Mouse (Mus musculus) limb, embryonic 15.5 days (tissue): ENCODE measurements at regions not wholly inside any gene's neighbourhood (a gene's known extent, or its start where the extent isn't known, plus 50 kb on each side); places are given as distances from the start of the nearest gene placed in this dataset.

Experiments used
- ATAC-seq: fragments of 200-750 bp; cut with Nextera tagmentation; 2 replicates; pipeline ENCODE4 v1.8.0; 2017; ENCODE audit warnings: low read depth, moderate TSS enrichment; ENCODE audit not compliant: insufficient number of reproducible peaks, low FRiP score, low TSS enrichment
- H3K27ac ChIP-seq: fragments of 300-500 bp; sonication (generic); 2 replicates; pipeline ENCODE4 v1.5.1; 2015; ENCODE audit warnings: moderate library complexity, mild to moderate bottlenecking, inconsistent platforms
- H3K27me3 ChIP-seq: fragments of 300-500 bp; sonication (generic); 2 replicates; pipeline ENCODE4 v1.6.1; 2015; ENCODE audit warnings: inconsistent platforms
- H3K36me3 ChIP-seq: fragments of 300-500 bp; sonication (generic); 2 replicates; pipeline ENCODE4 v1.6.1; 2015; ENCODE audit warnings: inconsistent platforms
- H3K4me1 ChIP-seq: fragments of 300-500 bp; sonication (generic); 2 replicates; pipeline ENCODE4 v1.6.1; 2015; ENCODE audit warnings: inconsistent platforms
- H3K4me2 ChIP-seq: fragments of 300-500 bp; sonication (generic); 2 replicates; pipeline ENCODE4 v1.6.1; 2015; ENCODE audit warnings: mild to moderate bottlenecking, inconsistent platforms
- H3K4me3 ChIP-seq: fragments of 300-500 bp; sonication (generic); 2 replicates; pipeline ENCODE4 v1.5.1; 2015; ENCODE audit warnings: mild to moderate bottlenecking, inconsistent platforms
- H3K9ac ChIP-seq: fragments of 300-500 bp; sonication (generic); 2 replicates; pipeline ENCODE4 v1.6.1; 2015; ENCODE audit warnings: inconsistent platforms
- H3K9me3 ChIP-seq: fragments of 300-500 bp; sonication (generic); 2 replicates; pipeline ENCODE4 v1.6.1; 2016; ENCODE audit warnings: inconsistent platforms
- WGBS: fragments of 180-500 bp; shearing (Covaris S2); methylation state at CpG from one replicate; pipeline ENCODE4 v1.1.7; 2015; 5-methylcytosine and 5-hydroxymethylcytosine counted together

DNA sequence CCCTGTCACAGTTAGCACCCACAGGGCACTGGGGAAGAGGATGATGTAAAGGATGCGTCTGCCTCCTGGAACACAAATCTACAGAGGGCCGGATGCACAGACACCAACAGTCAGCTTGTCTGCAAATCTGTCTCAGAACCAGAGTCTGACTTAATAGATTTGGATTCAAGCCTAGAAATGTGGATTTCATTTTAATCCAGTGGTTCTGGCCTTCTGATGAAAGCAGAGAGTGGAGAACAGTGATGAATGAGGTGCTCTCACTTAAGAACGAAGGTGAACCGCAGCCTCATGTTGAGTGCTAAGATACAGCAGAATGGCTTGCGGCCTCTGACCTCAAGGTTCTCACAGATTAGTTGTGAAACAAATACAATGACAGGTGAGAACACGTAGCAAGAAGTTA, 446.5 kb downstream of the Tmem114 start:
- no peak overlapping the region for H3K9ac ChIP-seq
- H3K4me3 ChIP-seq: no peak overlapping the region
- no peaks in the 10 kb centered on the region for H3K4me1 ChIP-seq
- WGBS: 36% methylated on average over 6 of the region's 6 CpGs
- H3K4me2 ChIP-seq: no peak overlapping the region
- H3K27me3 ChIP-seq: no peaks in the 10 kb centered on the region
- H3K36me3 ChIP-seq: no peaks in the 10 kb centered on the region
- H3K9me3 ChIP-seq: no peaks in the 10 kb centered on the region
- no peak for ATAC-seq
- no peak overlapping the region for H3K27ac ChIP-seq

DNA sequence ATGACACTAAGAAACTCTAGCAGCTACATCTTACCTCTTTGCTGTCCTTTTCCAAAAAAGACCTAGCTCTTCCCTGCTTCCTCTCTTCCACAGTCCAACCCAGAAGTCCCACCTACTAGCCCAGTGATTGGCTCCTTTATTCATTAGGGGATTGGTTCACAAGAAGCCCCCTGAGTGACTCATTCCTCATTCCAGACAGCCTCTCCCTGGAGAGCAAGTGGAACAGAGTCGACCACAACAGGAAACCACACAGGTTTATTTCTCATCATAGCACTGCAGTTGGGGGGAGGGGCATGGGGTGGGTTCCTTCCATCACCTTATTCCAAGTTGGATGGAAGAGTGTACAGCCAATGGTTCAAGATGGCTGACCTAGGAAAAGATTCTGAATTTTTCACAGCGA, 473.3 kb downstream of the Tmem114 start:
- 63% methylated on average over 2 of the region's 2 CpGs for WGBS
- Histone ChIP-seq H3K9me3 (no peaks in the 10 kb centered on the region), H3K9ac (no peak overlapping the region), H3K4me2 (no peak overlapping the region), H3K36me3 (no peaks in the 10 kb centered on the region), H3K4me3 (no peak overlapping the region), H3K27me3 (no peaks in the 10 kb centered on the region), H3K27ac (no peak overlapping the region), H3K4me1 (no peaks in the 10 kb centered on the region)
- no peak for ATAC-seq

DNA sequence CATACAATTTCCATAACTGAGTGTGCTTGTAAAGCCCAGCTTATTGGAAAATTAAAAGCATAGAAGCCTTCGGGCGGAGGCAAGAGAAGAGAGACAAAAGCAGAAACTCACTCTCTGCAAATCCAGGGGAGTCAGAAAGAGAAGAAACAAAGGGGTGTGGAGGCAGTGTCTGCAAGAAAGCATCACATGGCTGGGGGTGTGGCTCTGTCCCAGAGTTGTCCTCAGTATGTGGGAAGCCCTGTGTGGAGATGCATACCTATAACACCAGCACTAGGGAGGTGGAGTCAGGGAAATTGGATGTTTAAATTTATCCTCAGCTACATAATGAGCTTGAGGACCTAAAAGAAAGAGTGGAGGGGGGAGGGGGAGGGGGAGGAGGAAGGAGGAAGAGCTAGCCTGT, 482.6 kb downstream of the Tmem114 start:
- no peak overlapping the region for H3K9ac ChIP-seq
- H3K27me3 ChIP-seq: no peaks in the 10 kb centered on the region
- H3K27ac ChIP-seq: no peak overlapping the region
- no peak overlapping the region for H3K4me2 ChIP-seq
- H3K4me1 ChIP-seq: no peaks in the 10 kb centered on the region
- WGBS: 67% methylated on average over 2 of the region's 2 CpGs
- ATAC-seq: no peak
- H3K4me3 ChIP-seq: no peak overlapping the region
- H3K36me3 ChIP-seq: no peaks in the 10 kb centered on the region
- no peaks in the 10 kb centered on the region for H3K9me3 ChIP-seq

DNA sequence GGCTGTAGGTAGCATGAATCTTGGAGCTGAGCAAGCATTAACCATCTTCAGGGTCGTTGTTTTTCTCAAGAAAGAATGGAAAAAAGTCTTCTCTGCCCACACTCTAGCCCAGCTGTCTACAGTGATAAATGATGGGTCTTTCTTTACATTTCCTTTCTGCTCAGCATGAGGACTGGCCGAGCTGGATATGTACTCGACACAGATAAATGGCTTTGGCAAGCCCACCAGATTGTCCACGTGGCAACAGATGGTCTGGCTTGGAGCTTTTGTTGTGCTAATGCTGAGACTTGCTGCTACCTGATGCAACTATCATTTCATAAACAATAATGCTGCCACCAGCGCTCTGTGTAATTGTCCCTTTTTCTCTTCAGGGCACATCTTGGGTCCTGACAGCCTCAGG, 487.8 kb downstream of the Tmem114 start:
- 44% methylated on average over 5 of the region's 5 CpGs for WGBS
- H3K4me2 ChIP-seq: no peak overlapping the region
- H3K4me3 ChIP-seq: no peak overlapping the region
- no peak overlapping the region for H3K9ac ChIP-seq
- no peak overlapping the region for H3K27ac ChIP-seq
- ATAC-seq: no peak
- no peaks in the 10 kb centered on the region for H3K9me3 ChIP-seq
- H3K27me3 ChIP-seq: no peaks in the 10 kb centered on the region
- H3K36me3 ChIP-seq: no peaks in the 10 kb centered on the region
- no peaks in the 10 kb centered on the region for H3K4me1 ChIP-seq

DNA sequence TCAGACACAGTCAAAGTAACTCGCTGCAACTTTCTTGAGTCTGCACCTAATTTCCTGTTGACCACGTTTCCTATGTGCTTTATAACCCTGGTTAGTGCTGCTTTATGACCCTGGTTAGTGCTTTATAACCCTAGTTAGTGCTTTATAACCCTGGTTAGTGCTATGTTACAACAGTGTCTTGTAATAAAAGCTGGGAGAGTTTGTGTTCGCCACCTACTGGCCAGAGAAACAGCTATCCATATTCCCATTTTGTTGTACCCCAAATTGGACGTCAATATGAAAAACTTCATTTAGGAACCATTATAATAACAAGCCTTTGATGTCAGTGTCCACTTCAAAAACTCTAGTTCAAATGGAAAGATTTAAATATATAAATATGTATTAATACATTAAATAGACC, 492.6 kb downstream of the Tmem114 start:
- ATAC-seq: no peak
- H3K9ac ChIP-seq: no peak overlapping the region
- no peak overlapping the region for H3K4me2 ChIP-seq
- H3K36me3 ChIP-seq: no peaks in the 10 kb centered on the region
- H3K4me3 ChIP-seq: no peak overlapping the region
- 18% methylated on average over 4 of the region's 4 CpGs for WGBS
- H3K4me1 ChIP-seq: peaks cover 10% of the 10 kb centered on the region
- H3K27ac ChIP-seq: no peak overlapping the region
- H3K27me3 ChIP-seq: no peaks in the 10 kb centered on the region
- H3K9me3 ChIP-seq: no peaks in the 10 kb centered on the region

DNA sequence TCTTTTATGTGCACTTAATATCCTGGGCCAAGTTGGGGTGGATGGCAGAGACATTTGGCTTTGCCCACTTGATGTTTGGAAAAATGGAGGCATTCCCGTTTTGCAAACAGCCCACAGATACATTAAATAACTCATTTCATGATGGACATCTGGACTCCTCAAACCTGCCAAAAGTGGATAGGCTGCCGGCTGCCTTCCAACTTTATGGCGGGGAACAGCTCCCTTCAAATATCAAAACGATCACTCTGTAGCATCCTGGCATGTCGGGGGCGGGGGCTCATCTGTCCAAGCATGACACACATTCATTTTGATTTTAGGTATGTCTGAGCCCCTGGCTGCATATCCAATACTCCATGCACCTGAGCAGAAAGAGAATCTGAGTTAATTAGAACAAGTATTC, 493.3 kb downstream of the Tmem114 start:
- WGBS: 68% methylated on average over 6 of the region's 6 CpGs
- Histone ChIP-seq H3K9ac (no peak overlapping the region), H3K27ac (no peak overlapping the region), H3K27me3 (no peaks in the 10 kb centered on the region), H3K9me3 (no peaks in the 10 kb centered on the region), H3K4me2 (no peak overlapping the region), H3K4me1 (peaks cover 10% of the 10 kb centered on the region), H3K4me3 (no peak overlapping the region), H3K36me3 (no peaks in the 10 kb centered on the region)
- no peak for ATAC-seq

DNA sequence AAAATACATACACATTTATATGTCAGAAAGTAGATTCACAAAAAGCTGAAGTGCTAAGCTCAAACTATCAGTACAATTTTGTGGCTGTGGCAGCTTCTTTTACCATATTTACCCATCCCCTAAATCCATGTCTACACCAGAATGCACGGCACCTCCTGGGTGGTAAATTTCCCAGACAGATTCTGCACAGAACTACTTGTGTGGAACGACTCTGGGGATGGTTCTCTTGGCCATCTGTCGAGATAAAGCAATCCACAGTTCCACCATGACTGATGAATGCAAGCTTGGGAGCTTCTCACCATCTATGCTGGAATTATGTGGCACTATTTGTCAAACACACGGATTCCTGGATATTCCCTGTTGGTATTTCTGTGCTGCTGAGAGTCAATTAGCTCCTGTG, 495.8 kb downstream of the Tmem114 start:
- Histone ChIP-seq H3K27me3 (no peaks in the 10 kb centered on the region), H3K27ac (no peak overlapping the region), H3K9ac (no peak overlapping the region), H3K4me3 (no peak overlapping the region), H3K9me3 (no peaks in the 10 kb centered on the region), H3K4me2 (no peak overlapping the region), H3K36me3 (no peaks in the 10 kb centered on the region), H3K4me1 (peaks cover 10% of the 10 kb centered on the region)
- no peak for ATAC-seq
- WGBS: 61% methylated on average over 4 of the region's 4 CpGs

DNA sequence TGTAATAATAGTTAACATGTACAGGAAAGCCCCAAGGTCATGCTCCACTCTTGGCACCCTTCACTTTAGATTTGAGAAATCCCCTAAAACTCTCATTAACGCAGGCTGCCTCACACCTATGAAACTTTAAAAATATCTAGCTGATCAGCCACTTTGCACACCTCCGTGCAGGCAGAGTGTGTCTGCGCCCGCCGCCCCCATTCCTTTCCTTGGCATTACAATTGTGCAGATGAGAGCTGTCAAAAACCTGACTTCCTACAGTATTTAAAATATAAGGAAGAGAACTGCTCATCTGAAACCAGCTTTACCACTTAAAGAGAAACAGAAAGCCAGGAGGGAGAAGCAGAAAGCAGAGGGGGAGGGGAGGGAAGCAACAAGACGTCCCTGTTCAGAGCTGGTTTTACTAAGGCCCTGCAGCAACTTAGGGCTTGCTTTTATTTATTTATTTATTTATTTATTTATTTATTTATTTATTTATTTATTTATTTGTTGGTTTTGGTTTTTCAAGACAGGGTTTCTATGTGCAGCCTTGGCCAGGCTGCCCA, 496.5 kb downstream of the Tmem114 start:
- Histone ChIP-seq H3K9ac (no peak overlapping the region), H3K36me3 (no peaks in the 10 kb centered on the region), H3K9me3 (no peaks in the 10 kb centered on the region), H3K27me3 (no peaks in the 10 kb centered on the region), H3K27ac (0 out of 2 replicates have a peak overlapping the region, but pooled peaks have one; percentile 22), H3K4me2 (peak overlapping the region; percentile 19; the same call in 1 of the 2 replicates), H3K4me1 (peaks cover 10% of the 10 kb centered on the region), H3K4me3 (no peak overlapping the region)
- ATAC-seq: no peak
- WGBS: 37% methylated on average over 6 of the region's 6 CpGs

DNA sequence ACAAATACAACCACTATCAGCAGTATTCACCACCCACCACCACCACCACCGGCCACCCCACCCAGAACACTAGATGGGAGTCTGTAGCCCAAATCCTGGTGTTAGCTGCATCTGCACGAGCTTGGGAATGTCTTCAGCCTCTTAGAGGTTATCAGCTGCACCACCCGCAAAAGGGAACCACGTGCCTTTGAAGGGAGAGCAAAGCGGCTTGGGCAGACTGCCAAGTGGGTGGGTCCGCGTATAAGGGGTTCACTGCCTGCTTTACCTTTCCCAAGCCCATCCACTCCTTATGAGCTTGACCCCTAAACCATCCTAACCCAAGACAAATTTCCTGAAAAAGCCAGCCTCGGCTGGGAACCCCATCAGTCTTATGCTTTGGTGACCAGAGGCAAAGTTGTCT, 497.2 kb downstream of the Tmem114 start:
- WGBS: 42% methylated on average over 8 of the region's 8 CpGs
- Histone ChIP-seq H3K9ac (no peak overlapping the region), H3K27ac (0 out of 2 replicates have a peak overlapping the region, but pooled peaks have one; percentile 22), H3K9me3 (no peaks in the 10 kb centered on the region), H3K36me3 (no peaks in the 10 kb centered on the region), H3K4me1 (peaks cover 10% of the 10 kb centered on the region), H3K4me2 (peak overlapping the region; percentile 19), H3K27me3 (no peaks in the 10 kb centered on the region), H3K4me3 (no peak overlapping the region)
- ATAC-seq: no peak

DNA sequence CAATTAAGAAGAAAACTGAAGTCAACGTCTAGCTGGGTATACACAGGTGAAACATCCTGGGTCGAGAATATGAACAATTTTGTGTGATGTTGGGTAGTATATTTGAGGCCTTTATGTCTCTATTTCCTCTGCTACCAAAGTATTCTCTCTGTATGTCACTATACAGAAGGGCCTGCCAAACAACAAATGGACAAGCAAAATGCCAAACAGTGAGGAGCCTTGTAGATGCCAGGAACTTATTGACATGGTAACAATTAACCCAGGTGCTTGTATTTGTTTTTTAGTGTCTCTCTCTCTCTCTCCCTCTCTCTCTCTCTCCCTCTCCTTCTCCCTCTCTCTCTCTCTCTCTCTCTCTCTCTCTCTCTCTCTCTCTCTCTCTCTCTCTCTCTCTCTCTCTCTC, 529.1 kb downstream of the Tmem114 start:
- no peak overlapping the region for H3K4me2 ChIP-seq
- H3K9me3 ChIP-seq: no peaks in the 10 kb centered on the region
- no peak overlapping the region for H3K27ac ChIP-seq
- H3K4me1 ChIP-seq: no peaks in the 10 kb centered on the region
- H3K36me3 ChIP-seq: no peaks in the 10 kb centered on the region
- ATAC-seq: no peak
- H3K4me3 ChIP-seq: no peak overlapping the region
- 75% methylated on average over 2 of the region's 2 CpGs for WGBS
- no peak overlapping the region for H3K9ac ChIP-seq
- H3K27me3 ChIP-seq: no peaks in the 10 kb centered on the region

DNA sequence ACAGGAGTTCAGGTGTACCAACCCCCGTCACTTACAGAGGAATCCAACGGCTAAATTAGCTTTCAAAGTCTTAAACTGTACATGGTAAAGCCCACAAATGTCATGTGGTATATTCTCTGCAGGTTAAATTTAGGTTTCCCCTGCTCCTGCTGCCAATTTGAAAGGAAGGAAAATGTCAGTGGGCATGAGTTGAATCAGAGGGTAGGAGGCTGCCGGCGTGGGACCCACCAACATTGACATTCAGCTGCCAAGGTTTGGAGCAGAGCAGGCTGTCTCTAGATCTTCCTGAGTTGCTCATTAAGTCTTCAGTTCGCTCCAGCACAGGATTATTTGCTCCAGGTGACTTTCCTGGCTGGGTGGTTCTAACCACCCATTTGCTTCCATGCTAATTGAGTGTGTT, 532.1 kb downstream of the Tmem114 start:
- ATAC-seq: no peak
- no peak overlapping the region for H3K9ac ChIP-seq

DNA sequence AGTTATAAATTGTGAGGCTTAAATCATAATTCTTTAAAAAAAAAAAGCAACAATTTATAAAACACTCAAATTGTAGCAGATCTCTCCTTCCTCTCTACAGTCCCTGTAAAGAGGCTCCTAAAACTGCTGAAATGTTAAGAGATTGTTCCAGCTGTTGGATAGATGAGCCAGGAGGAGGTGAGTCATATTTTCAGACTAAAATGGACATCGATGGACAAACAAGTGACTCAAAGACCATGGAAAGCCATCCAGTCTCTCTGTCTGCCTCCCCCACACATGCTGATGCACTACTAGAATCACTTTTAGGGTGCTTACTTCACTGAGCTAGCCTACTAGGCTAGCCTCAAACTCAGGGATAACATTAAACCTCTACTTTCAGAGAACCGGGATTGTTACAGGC, 561.5 kb downstream of the Tmem114 start:
- Histone ChIP-seq H3K4me2 (no peak overlapping the region), H3K9ac (no peak overlapping the region)
- 93% methylated on average over 2 of the region's 2 CpGs for whole genome bisulfite sequencing

More for the DNA sequence above, 532.1 kb downstream of the Tmem114 start:
- no peak overlapping the region for H3K4me2 ChIP-seq
- WGBS: 71% methylated on average over 5 of the region's 5 CpGs
- no peak overlapping the region for H3K4me3 ChIP-seq
- H3K27ac ChIP-seq: no peak overlapping the region
- H3K4me1 ChIP-seq: no peaks in the 10 kb centered on the region
- no peaks in the 10 kb centered on the region for H3K9me3 ChIP-seq
- no peaks in the 10 kb centered on the region for H3K27me3 ChIP-seq
- no peaks in the 10 kb centered on the region for H3K36me3 ChIP-seq

DNA sequence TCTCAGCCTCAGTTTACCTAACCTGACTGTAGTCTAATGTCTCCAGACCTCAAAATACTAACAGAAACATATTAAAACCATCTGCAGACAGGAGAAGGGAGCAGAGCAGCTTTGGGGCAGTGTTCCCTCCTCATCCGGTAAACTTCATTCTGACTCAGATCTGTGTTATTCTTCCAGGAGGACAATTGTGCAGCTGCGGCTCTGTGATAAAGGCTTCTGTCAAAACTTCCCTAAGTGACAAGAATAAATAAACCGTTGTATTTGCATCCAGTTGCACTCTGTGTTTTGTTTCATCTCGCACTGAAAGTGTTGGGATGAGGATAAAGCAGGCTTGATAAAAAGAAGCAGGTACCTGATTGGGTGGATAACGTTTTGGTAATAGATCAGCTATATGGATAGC, 585.8 kb downstream of the Tmem114 start:
- H3K4me2 ChIP-seq: no peak overlapping the region
- no peaks in the 10 kb centered on the region for H3K9me3 ChIP-seq
- 79% methylated on average over 5 of the region's 5 CpGs for WGBS
- ATAC-seq: no peak
- no peak overlapping the region for H3K9ac ChIP-seq
- H3K4me1 ChIP-seq: no peaks in the 10 kb centered on the region
- H3K27me3 ChIP-seq: no peaks in the 10 kb centered on the region
- H3K27ac ChIP-seq: no peak overlapping the region
- no peak overlapping the region for H3K4me3 ChIP-seq
- no peaks in the 10 kb centered on the region for H3K36me3 ChIP-seq

More for the DNA sequence above, 561.5 kb downstream of the Tmem114 start:
- ATAC-seq: no peak
- no peaks in the 10 kb centered on the region for H3K27me3 ChIP-seq
- H3K36me3 ChIP-seq: no peaks in the 10 kb centered on the region
- no peak overlapping the region for H3K27ac ChIP-seq
- no peak overlapping the region for H3K4me3 ChIP-seq
- H3K4me1 ChIP-seq: no peaks in the 10 kb centered on the region
- no peaks in the 10 kb centered on the region for H3K9me3 ChIP-seq
